Mouse (Mus musculus) layer of hippocampus, adult 2 months (tissue): ENCODE measurements at regions not wholly inside any gene's neighbourhood (a gene's known extent, or its start where the extent isn't known, plus 50 kb on each side); places are given as distances from the start of the nearest gene placed in this dataset.
A peak's percentile ranks its signal among the peaks of the same experiment; 100 is the strongest.

Source experiments
- DNase-seq, 2 experiments: peaks; one replicate each; pipeline ENCODE4 v3.0.0; 2022; ENCODE audit warnings: low spot score in 2 of 2
- H3K27ac ChIP-seq: fragments of 200-600 bp; 2 replicates; pipeline ENCODE4 v1.8.1; 2022
- H3K4me3 ChIP-seq: fragments of 200-600 bp; 2 replicates; pipeline ENCODE4 v1.8.1; 2022; ENCODE audit warnings: mild to moderate bottlenecking
- CTCF ChIP-seq: fragments of 200-600 bp; conservative IDR thresholded peaks from 2 replicates; pipeline ENCODE4 v1.8.1; 2022; ENCODE audit warnings: antibody characterized with exemption, mild to moderate bottlenecking, moderate library complexity

DNA sequence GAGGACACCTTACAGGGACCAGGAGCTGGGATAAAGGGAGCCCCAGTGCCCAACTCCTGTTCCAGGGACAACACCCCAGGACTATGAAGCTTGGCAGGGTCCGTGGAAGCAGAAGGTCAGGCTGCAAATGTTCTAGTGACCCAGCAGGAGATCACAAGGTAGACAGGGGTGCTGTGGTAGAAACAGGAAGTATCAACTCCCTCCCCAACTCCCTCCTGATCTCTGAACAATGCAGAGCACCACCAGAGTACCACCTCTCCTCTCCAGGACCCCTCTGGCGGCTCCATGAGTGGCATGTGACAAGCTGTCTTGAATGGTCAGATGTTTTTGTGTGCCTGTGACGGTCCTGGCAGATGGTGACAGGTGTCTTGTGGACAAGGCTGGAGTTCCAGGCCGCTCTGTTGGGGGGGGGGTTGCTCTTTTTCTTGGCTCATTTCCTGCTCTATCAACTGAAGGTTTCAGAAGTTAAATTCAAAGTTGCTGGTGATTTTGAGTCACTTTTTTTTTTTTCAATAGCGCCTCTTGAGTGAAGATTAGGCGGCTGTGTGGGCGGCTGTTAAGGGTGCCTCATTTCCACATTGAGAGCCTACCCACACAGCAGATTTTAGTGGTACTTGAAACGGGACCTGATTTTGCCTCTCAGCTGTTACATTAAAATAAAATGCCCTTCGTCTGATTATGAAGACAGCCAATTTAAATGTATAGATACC is 73.1 kb upstream of the 2410004P03Rik start:
- no peak overlapping the region for H3K4me3 ChIP-seq
- H3K27ac ChIP-seq: peak overlapping the region; percentile 61; the same call in 1 of the 2 replicates
- peak; percentile 51 to 78 for DNase-seq
- TF ChIP-seq CTCF: no peak

DNA sequence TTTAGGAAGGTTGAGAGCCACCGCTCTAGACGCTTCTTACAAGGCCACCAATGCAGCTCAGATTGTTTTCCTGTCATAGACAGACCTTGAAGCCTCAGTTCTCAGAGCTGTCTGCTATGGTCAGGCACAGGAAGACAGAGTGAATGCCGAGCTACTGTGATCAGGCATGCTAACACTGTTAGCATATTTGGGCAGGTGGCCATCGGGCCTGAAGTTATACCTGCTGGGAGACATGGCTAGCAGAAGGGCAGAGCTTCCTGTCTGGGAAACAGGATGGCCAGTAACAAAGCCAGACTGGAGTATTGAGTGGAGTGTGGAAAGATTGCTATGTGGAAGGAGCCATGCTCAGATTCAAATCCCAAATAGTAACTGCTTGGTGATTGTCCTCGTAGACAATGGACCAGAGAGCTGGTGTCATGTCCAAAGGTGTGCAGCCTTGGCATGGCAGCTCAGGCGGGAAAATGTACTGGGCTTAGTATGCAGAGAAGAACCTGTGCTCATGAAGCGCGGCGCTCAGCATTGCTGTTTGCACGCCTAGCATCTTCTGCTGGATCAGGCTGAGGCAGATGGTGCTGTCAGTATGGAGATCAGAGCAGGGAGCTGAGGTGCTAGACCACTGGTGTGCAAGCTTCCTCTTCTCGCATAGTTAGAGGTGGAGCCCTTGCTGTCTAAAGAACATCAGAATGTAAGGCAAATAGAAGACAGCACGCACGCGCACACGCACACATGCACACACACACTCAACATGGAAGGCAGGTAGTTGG is 60.3 kb upstream of the 2410004P03Rik start:
- DNase-seq: no peak
- no peak overlapping the region for H3K4me3 ChIP-seq
- no peak for TF ChIP-seq CTCF
- peak overlapping the region; percentile 46 for H3K27ac ChIP-seq

DNA sequence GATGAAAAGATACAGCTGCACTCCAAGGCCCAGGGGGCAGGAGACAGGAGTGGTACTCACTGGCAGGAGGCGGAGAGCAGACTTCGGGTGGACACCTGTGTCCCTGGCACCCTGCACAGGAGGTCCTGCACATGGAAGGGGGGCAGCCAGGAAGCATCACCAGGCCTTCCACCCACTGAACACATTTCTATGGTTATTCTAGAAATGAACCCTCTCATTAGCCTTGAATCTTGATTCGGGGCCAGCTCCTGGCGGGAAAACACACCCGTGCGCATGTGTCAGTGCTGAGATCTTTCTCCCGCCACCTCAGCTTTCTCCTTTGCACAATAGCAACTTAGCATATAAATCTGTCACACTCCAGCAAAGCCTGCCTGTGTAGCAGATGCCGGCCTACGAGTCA is 58.3 kb upstream of the 2410004P03Rik start:
- peak overlapping the region; percentile 70 for H3K27ac ChIP-seq
- no peak for TF ChIP-seq CTCF
- DNase-seq: peak; percentile 82 to 88
- no peak overlapping the region for H3K4me3 ChIP-seq

DNA sequence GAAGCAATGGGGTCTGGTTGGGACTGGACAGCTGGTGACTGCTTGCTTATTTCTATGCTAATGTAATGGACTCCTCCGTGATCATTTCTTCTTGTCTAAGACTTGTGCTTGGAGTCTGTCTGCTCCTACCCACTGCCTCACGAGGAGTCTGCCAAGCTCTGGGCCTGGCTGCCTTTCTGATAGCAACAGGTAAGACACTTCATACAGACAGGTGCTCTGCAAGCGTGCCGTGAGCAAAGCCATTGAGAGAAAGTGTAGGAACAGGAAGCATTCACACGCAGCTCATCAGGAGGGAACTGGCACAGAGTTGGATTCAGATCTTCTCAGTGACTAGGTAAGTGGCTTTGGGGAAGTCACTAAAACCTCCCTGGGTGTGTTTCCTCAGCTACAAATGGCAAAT is 57.6 kb upstream of the 2410004P03Rik start:
- Histone ChIP-seq H3K27ac (peak overlapping the region; percentile 70; the same call in 1 of the 2 replicates), H3K4me3 (no peak overlapping the region)
- TF ChIP-seq CTCF: no peak
- DNase-seq: no peak

DNA sequence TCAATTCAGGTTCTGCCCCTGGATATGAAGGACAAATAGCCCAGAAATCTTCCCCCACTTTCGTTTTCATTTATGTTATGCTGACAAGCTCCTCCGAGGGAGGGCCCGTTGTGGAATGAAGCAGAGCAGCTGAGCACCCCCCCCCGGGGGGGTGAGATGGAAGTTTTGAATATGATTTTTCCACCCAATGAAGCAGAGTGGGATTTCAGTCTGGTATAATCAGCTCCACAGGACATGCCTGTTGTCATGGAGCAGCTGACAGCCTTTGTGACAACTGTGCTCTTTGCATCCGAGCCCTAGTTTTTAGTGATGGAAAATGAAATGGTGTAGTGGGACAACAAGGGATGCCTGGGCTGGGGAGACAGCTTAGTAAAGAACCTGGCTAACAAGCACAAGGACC is 52.4 kb upstream of the 2410004P03Rik start:
- peak; percentile 35 to 54 for DNase-seq
- peak overlapping the region; percentile 87 for H3K27ac ChIP-seq
- H3K4me3 ChIP-seq: no peak overlapping the region
- TF ChIP-seq CTCF: no peak
